Mouse (Mus musculus): ENCODE results near the gene Esrrg.

DNA sequence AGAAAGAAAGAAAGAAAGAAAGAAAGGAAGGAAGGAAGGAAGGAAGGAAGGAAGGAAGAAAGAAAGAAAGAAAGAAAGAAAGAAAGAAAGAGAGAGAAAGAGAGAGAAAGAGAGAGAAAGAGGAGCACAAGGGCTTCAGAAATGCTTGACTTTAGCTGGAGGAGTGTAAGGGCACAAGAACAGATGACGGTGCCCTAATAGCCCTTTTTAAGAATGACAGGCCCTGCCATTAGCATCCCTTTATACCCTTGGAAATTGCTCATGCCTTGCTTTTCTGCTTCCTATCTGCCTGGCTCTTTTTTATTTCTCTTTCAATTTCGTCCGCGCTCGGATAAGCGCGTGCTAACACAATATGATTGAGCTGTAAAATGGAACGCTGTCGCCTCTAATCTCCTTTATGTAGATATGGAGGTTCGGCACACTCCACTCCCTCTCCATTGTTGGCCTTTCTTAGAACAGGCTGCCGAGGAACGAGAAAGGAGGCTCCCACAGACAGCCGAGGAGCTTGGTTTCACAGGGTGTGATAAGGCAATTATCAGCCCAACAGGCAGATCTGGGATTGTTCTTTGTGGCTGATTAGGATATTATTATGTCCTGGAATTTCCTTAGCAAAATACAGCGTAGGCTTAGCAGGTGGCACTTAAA, 546.0 kb downstream of the Esrrg start:
- TF ChIP-seq CTCF (IDR thresholded peaks at IDR 0.05; ENCODE audit: control insufficient read depth, insufficient read depth, insufficient read length) (no peak), FOSL1 (IDR thresholded peaks at IDR 0.05; ENCODE audit: insufficient read depth, low read length, poor library complexity, severe bottlenecking) (no peak), MAX (IDR thresholded peaks at IDR 0.05) (no peak), USF1 (IDR thresholded peaks at IDR 0.05; ENCODE audit: low read depth) (no peak)

Measured in C2C12 (cell line).